8 mouse cellular contexts compared by ENCODE assay signal in genomic region chr12:89513759-89514158, GRCm38 (mm10).
DNase-seq lines count a peak whose midpoint lies in the region; ATAC-seq and TF ChIP-seq lines count a peak whose summit lies in the region.

No protein-coding gene starts in this region.

- H3K27me3 ChIP-seq in hindbrain, embryonic 10.5 days (ENCODE audit: insufficient read depth, poor library complexity, severe bottlenecking): no peaks in the 10 kb centered on the region
- H3K27me3 ChIP-seq in hindbrain, embryonic 12.5 days: no peaks in the 10 kb centered on the region
- H3K27me3 ChIP-seq in ES-Bruce4 (ENCODE audit: control insufficient read depth, insufficient read depth, low read length, poor library complexity, severe bottlenecking): no peaks in the 10 kb centered on the region
- H3K27me3 ChIP-seq in forebrain, postnatal 0 days (ENCODE audit: insufficient read depth, low read length): no peaks in the 10 kb centered on the region

- no peaks in the 10 kb centered on the region for H3K36me3 ChIP-seq in hindbrain, embryonic 10.5 days
- no peaks in the 10 kb centered on the region for H3K36me3 ChIP-seq in hindbrain, embryonic 12.5 days
- H3K36me3 ChIP-seq in ES-Bruce4 (ENCODE audit: control insufficient read depth, insufficient read depth, low read length, poor library complexity, severe bottlenecking): no peaks in the 10 kb centered on the region
- H3K36me3 ChIP-seq in forebrain, postnatal 0 days (ENCODE audit: insufficient read depth): 0 out of 2 replicates have a peak, but pooled peaks cover 4% of the 10 kb centered on the region

- no peak for TF ChIP-seq EP300 in ES-Bruce4 (IDR thresholded peaks at IDR 0.05; ENCODE audit: insufficient read depth, low read depth, low read length)

- 45% methylated on average over 7 of the region's 7 CpGs for WGBS in hindbrain, embryonic 10.5 days
- WGBS in hindbrain, embryonic 12.5 days: 47% methylated on average over 7 of the region's 7 CpGs
- WGBS in forebrain, postnatal 0 days: 42% methylated on average over 7 of the region's 7 CpGs

- DNase-seq in hindbrain, embryonic 10.5 days (ENCODE audit: low spot score): peak; percentile 30
- DNase-seq in cerebellum, adult 18-20 months: peak; percentile 76 to 77
- DNase-seq in forebrain, postnatal 0 days: peak; percentile 79
- peak; percentile 65 for DNase-seq in layer of hippocampus, adult 9-10 months (ENCODE audit: low spot score)
- peak; percentile 8 to 10 for DNase-seq in thymus, postnatal 36 days

- no peak overlapping the region for H3K9ac ChIP-seq in hindbrain, embryonic 12.5 days
- no peak overlapping the region for H3K9ac ChIP-seq in ES-Bruce4 (ENCODE audit: low read depth, poor library complexity, severe bottlenecking)
- H3K9ac ChIP-seq in forebrain, postnatal 0 days: no peak overlapping the region

- TF ChIP-seq CTCF in ES-Bruce4 (IDR thresholded peaks at IDR 0.05; ENCODE audit: low read depth, low read length): peak; percentile 14
- TF ChIP-seq CTCF in forebrain, postnatal 0 days (IDR thresholded peaks at IDR 0.05; ENCODE audit: low read depth): peak; percentile 91

- ATAC-seq in hindbrain, embryonic 12.5 days (ENCODE audit: low FRiP score): no peak
- ATAC-seq in forebrain, postnatal 0 days: no peak
- ATAC-seq in megakaryocyte-erythroid progenitor cell, adult 5-6 weeks (replicated peaks; ENCODE audit: low FRiP score, low TSS enrichment, poor library complexity, severe bottlenecking): peak; percentile 84

- TF ChIP-seq POLR2A in ES-Bruce4 (IDR thresholded peaks at IDR 0.05; ENCODE audit: insufficient read depth, low read length): no peak

- peaks cover 6% of the 10 kb centered on the region; the same call in 1 of the 2 replicates for H3K4me1 ChIP-seq in hindbrain, embryonic 10.5 days (replicated peaks)
- H3K4me1 ChIP-seq in hindbrain, embryonic 12.5 days: no peaks in the 10 kb centered on the region
- H3K4me1 ChIP-seq in ES-Bruce4 (ENCODE audit: control insufficient read depth, insufficient read depth, low read length): no peaks in the 10 kb centered on the region
- H3K4me1 ChIP-seq in forebrain, postnatal 0 days (ENCODE audit: insufficient read depth): no peaks in the 10 kb centered on the region

- no peaks in the 10 kb centered on the region for H3K9me3 ChIP-seq in hindbrain, embryonic 10.5 days
- H3K9me3 ChIP-seq in hindbrain, embryonic 12.5 days (replicated peaks): no peaks in the 10 kb centered on the region
- H3K9me3 ChIP-seq in ES-Bruce4 (replicated peaks; ENCODE audit: control insufficient read depth, insufficient read depth, low read length, poor library complexity, severe bottlenecking): no peaks in the 10 kb centered on the region
- H3K9me3 ChIP-seq in forebrain, postnatal 0 days (ENCODE audit: low read length): no peaks in the 10 kb centered on the region

- no peak overlapping the region for H3K4me3 ChIP-seq in hindbrain, embryonic 10.5 days
- H3K4me3 ChIP-seq in hindbrain, embryonic 12.5 days: no peak overlapping the region
- no peak overlapping the region for H3K4me3 ChIP-seq in ES-Bruce4 (ENCODE audit: low read depth, low read length)
- H3K4me3 ChIP-seq in forebrain, postnatal 0 days (ENCODE audit: low read depth, low read length): no peak overlapping the region

- no peak overlapping the region for H3K27ac ChIP-seq in hindbrain, embryonic 10.5 days
- H3K27ac ChIP-seq in hindbrain, embryonic 12.5 days: no peak overlapping the region
- no peak overlapping the region for H3K27ac ChIP-seq in ES-Bruce4 (ENCODE audit: insufficient read depth, low read length)
- no peak overlapping the region for H3K27ac ChIP-seq in forebrain, postnatal 0 days (ENCODE audit: low read depth, low read length)

- H3K4me2 ChIP-seq in hindbrain, embryonic 12.5 days (replicated peaks): no peak overlapping the region
- H3K4me2 ChIP-seq in forebrain, postnatal 0 days (ENCODE audit: low read depth): no peak overlapping the region

Comparison
In these comparisons a context has a peak if more than half of its experiments do, and no peak if none do; other contexts are left out.
1. DNase-seq: peak in every context shown above with its lines; median percentile 79 in forebrain, postnatal 0 days; 76 in cerebellum, adult 18-20 months; 65 in layer of hippocampus, adult 9-10 months; 30 in hindbrain, embryonic 10.5 days; 9 in thymus, postnatal 36 days.